Mouse (Mus musculus): ENCODE results near the gene Poll.

Poll gene

GRCm38 (mm10) chr19:45540657-45541408, 19.5 kb downstream of the Poll start:
- in situ Hi-C loops (cut with MboI, MseI), result no loop called here

DNA sequence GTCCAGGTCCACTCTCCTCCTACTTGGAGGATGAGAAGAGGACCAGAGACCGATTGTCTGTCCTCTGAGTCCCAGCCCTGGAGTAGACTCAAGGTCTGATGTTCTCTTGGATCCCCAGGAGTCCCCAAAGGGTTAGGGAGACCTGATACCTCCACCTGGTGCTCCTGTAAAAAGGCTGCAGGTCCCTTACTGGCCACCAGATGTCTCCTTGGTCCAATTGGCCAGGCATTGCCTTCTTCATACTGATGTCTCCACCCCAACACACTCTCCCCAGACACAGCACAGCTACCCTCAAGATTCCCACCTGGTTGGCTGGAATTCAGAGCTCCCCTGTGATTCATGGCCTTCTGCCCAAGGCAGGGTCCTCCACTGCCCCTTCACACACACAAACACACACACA, 22.8 kb downstream of the Poll start:
- in situ Hi-C loops (cut with MboI, MseI), result loop anchor here in 1 of 2 experiments (5.0 kb wide), 1 partner anchor 1235 kb away; no protein-coding TSS in a partner anchor

DNA sequence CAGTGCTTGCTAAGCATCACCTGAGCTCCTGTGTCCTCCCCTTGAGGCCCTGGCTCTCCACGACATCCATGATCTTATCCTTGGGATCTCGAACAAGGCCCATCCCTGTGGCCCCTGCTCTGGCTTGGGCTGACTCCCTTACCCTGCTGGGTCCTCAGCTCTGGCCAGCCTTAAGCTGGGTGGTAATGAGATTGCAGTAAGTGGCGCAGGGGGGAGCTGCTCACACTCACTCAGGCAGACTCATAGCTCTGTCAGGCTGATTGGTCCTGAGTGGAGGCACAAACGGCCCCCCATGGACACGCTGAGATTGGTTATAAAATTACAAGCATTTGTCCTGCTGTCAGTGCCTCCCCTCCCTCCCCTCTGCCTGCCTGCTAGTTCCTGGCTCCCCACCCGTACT, 24.4 kb downstream of the Poll start:
- in situ Hi-C loops (cut with MboI, MseI), result loop anchor here in 1 of 2 experiments (5.0 kb wide), 1 partner anchor 1236 kb away; no protein-coding TSS in a partner anchor

- in situ Hi-C loops (cut with MboI, MseI), result loop anchor here in 1 of 2 experiments (5.0 kb wide), 1 partner anchor 1237 kb away; no protein-coding TSS in a partner anchor
Observed at GRCm38 (mm10) chr19:45535214-45535735, 25.1 kb downstream of the Poll start.

GRCm38 (mm10) chr19:45533617-45534016, 26.7 kb downstream of the Poll start:
- in situ Hi-C loops (cut with MboI, MseI), result no loop called here

DNA sequence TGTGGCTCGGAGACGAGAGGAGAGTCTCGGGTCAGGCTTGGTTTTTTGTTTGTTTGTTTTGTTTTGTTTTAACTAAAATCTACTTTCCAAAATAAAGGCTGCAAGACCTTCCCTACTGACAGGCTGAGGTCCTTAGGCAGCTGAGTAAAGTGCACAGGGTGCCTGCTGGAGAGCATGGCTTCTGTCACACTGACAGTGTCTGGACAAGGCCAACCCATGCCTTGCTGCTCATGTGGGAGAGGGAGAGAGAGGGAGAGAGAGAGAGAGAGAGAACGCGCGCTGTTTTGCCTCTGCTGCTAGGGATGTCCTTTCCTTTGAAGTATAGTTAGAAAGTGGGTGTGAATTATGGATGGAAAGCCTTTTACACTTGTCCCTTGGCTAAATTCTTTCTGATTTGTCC, 28.8 kb downstream of the Poll start:
- in situ Hi-C loops (cut with MboI, MseI), result no loop called here

DNA sequence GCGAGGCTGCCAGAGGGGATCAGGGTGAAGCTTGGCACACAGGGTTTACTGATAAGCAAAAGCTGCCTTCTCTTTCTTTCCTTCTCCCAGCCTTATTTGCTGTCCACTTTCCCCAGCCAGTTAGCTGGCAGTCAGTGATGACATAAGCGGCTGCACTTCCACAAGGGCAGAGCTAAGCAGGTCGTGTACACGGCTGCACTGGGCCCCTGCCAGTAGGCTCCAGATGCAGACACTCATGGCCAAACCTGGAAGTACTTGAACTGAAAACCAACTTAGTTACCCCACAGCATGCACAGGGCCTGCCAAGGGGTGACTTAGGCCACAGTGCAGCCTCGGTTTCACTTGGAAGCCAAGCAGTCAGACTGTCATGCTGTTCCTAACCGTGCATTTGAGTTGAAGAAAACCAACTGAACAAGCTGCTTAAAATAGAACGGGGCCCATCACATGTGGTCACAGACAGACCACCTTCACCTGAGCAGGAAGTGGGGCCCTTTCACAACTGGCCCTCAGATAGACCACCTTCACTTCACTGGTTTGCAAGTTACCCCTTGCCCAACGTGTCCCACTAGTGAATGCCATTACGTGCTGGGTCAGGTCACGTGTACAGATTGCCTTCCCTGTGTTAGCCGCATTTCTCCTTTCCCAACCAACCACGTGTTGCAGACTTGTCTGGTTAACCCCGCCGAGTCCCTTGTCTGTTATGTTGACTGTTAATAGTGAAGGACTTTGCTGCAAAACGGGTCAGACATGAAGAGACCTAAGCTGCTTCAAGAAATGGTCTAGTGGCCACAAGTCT, 29.9 kb downstream of the Poll start:
- in situ Hi-C loops (cut with MboI, MseI), result no loop called here

- in situ Hi-C loops (cut with MboI, MseI), result no loop called here
Observed at GRCm38 (mm10) chr19:45529294-45529693, 31.0 kb downstream of the Poll start.

DNA sequence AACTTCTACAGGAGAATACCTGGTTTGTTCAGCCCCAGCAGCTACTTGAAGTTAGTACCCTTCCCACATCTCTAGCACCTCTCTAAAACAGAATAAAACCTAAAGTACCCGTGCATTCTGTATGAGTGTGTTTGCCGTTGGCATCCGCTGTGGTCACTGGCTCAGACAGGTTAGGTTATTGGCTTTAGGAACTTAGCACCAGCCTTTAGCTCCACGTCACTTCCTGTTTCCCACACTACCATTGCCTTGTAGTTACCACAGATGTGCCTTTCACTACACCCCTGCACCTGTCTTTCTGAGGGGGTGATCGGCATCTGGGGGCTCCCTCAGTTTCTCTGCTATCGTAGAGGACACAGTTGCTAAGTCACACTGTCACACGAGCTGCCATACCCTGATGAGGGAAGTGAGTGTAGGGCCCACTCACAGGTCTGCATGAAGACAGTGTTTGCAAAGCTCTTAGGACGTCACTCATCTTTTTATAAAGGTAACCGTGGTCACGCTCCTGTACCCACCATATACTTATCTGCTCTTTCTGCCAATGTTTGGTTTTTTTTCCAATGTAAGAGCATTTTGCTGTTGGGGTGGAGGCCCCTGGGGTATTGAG, 32.3 kb downstream of the Poll start:
- in situ Hi-C loops (cut with MboI, MseI), result no loop called here

GRCm38 (mm10) chr19:45527382-45527781, 32.9 kb downstream of the Poll start:
- in situ Hi-C loops (cut with MboI, MseI), result no loop called here

DNA sequence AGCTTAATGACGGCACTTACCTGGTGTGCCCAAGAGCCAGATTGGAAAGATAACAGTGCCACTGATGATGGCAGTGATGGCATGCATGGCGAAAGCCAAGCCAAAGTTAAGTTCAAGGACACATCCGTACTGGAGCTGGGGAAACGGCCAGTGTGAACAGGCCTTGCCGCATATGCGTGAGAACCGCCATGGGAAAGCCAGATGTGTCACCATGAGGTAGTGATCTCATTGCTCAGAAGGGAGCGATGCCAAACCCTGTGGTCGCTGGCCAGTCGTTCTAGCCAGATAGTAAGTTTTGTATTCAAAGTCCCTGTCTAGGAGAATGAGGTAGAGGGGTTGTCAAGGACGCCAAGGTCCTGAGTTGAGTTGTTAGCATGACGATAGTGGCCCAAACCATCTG, 44.1 kb downstream of the Poll start:
- in situ Hi-C loops (cut with MboI, MseI), result no loop called here

- in situ Hi-C loops (cut with MboI, MseI), result no loop called here
Observed at GRCm38 (mm10) chr19:45515341-45515740, 45.0 kb downstream of the Poll start.

DNA sequence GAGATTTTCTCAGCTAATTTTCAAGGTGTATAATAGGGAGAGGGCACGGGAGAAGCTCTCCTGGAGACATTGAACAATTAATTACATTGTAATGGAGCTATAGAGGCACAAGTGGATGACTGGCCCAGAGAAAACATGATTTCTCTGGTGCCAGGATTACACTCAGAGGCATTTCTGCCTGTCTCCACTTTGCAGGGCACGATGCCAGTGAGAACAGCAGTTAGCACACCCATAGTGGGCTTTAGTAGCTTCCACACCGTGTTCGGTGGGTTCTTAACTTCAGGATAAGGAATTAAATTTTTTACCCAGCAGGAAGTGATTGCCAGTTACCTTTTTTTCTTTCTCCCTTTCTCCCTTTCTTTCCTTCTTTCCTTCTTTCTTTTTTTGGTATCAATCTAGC, 48.9 kb downstream of the Poll start:
- in situ Hi-C loops (cut with MboI, MseI), result no loop called here

GRCm38 (mm10) chr19:45510680-45511079, 49.7 kb downstream of the Poll start:
- in situ Hi-C loops (cut with MboI, MseI), result no loop called here

GRCm38 (mm10) chr19:45507531-45507930, 52.8 kb downstream of the Poll start:
- in situ Hi-C loops (cut with MboI, MseI), result no loop called here

DNA sequence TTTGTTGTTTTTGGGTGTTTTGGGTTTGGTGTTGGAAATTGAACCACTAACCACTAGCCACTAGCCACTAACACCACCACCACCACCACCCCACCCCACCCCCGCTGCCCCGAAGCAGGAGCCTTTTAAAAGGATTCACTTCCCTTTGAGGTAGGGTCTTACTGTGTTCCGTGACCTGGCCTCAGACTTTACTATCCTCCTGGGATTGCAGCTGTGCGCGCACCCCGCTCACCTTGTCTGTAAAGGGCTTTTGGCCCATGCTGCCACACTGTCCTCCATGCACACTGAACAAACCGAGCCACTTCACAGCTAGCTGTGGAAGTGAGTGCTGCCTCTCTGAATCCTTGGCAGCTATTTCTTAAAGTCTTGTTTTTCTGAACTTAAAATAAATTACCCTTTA, 54.9 kb downstream of the Poll start:
- in situ Hi-C loops (cut with MboI, MseI), result no loop called here

Measured in T-helper 17 cell (primary cell).